Mouse (Mus musculus): ENCODE measurements around the gene Olfr599. TPM values are rescaled to one million over a fixed set of nuclear protein-coding genes. Genes with fewer than 3 reads are reported as not detected.
"Not testable (repeated sequence)": the region's sequence is repeated elsewhere in the genome, so short reads cannot be mapped to it uniquely, and the experiment has no call there.

Gene Olfr599
- not detected in 2 replicates for polyA plus RNA-seq (2012; rRNA removed)

GRCm38 (mm10) chr7:103335617-103336016 lies at the start of gene Olfr599:
Gene Olfr599, plus strand, starts transcription at chr7:103335917.
- no peak for DNase-seq (ENCODE audit: extremely low spot score in 1 of 2, low spot score in 1 of 2)

GRCm38 (mm10) chr7:103305348-103305747 lies 30.4 kb upstream of the Olfr599 start, which contains the start of gene Olfr596:
Gene Olfr596, plus strand, starts transcription at chr7:103305648.
- DNase-seq (ENCODE audit: extremely low spot score in 1 of 2, low spot score in 1 of 2): not testable (repeated sequence)

GRCm38 (mm10) chr7:103316015-103316414 lies 19.7 kb upstream of the Olfr599 start, which contains the start of gene Olfr597:
Gene Olfr597, plus strand, starts transcription at chr7:103316315.
- not testable (repeated sequence) for DNase-seq (ENCODE audit: extremely low spot score in 1 of 2, low spot score in 1 of 2)

GRCm38 (mm10) chr7:103323268-103323667 lies 12.4 kb upstream of the Olfr599 start, which contains the start of gene Olfr598:
Gene Olfr598, plus strand, starts transcription at chr7:103323568.
- no peak for DNase-seq (ENCODE audit: extremely low spot score in 1 of 2, low spot score in 1 of 2)

- no peak for DNase-seq (ENCODE audit: extremely low spot score in 1 of 2, low spot score in 1 of 2)
These were observed 13.9 kb downstream of the Olfr599 start, which contains the start of gene Olfr600 for GRCm38 (mm10) chr7:103349569-103349968. Gene Olfr600, minus strand, starts transcription at chr7:103349669.

- DNase-seq (ENCODE audit: extremely low spot score in 1 of 2, low spot score in 1 of 2): no peak
These were observed 26.8 kb downstream of the Olfr599 start, which contains the start of gene Olfr601 for GRCm38 (mm10) chr7:103362555-103362954. Gene Olfr601, minus strand, starts transcription at chr7:103362655.

- no peak for DNase-seq (ENCODE audit: extremely low spot score in 1 of 2, low spot score in 1 of 2)
These were observed 50.4 kb downstream of the Olfr599 start, which contains the start of gene Olfr603 for GRCm38 (mm10) chr7:103386077-103386476. Gene Olfr603, minus strand, starts transcription at chr7:103386177.

Other genes with a start within 250 kb of the Olfr599 start
- gene Olfr585, start 238.2 kb upstream of the Olfr599 start, polyA plus RNA-seq (2012; rRNA removed): not detected in 2 replicates
- not detected in 2 replicates for gene Olfr586, start 210.3 kb upstream of the Olfr599 start, polyA plus RNA-seq (2012; rRNA removed)
- not detected in 2 replicates for gene Olfr588-ps1, start 195.0 kb upstream of the Olfr599 start, polyA plus RNA-seq (2012; rRNA removed)
- not detected in 2 replicates for gene Olfr589, start 179.6 kb upstream of the Olfr599 start, polyA plus RNA-seq (2012; rRNA removed)
- gene Olfr591, start 157.6 kb upstream of the Olfr599 start, polyA plus RNA-seq (2012; rRNA removed): 0.11 TPM in 1 of 2 replicates, not detected in the other
- not detected in 2 replicates for gene Olfr592, start 151.1 kb upstream of the Olfr599 start, polyA plus RNA-seq (2012; rRNA removed)
- gene Olfr593, start 124.1 kb upstream of the Olfr599 start, polyA plus RNA-seq (2012; rRNA removed): not detected in 2 replicates
- gene Olfr594, start 118.9 kb upstream of the Olfr599 start, polyA plus RNA-seq (2012; rRNA removed): not detected in 2 replicates
- not detected in 2 replicates for gene Usp17ld, start 83.4 kb upstream of the Olfr599 start, polyA plus RNA-seq (2012; rRNA removed)
- gene Olfr596, start 30.3 kb upstream of the Olfr599 start, polyA plus RNA-seq (2012; rRNA removed): 0.23 TPM in 1 of 2 replicates, not detected in the other
- gene Olfr597, start 19.6 kb upstream of the Olfr599 start, polyA plus RNA-seq (2012; rRNA removed): 0.19 TPM in 1 of 2 replicates, not detected in the other
- 0.06 TPM in 1 of 2 replicates, not detected in the other for gene Olfr598, start 12.3 kb upstream of the Olfr599 start, polyA plus RNA-seq (2012; rRNA removed)
- not detected in 2 replicates for gene Olfr600, start 13.8 kb downstream of the Olfr599 start, polyA plus RNA-seq (2012; rRNA removed)
- not detected in 2 replicates for gene Olfr601, start 26.7 kb downstream of the Olfr599 start, polyA plus RNA-seq (2012; rRNA removed)
- not detected in 2 replicates for gene Olfr603, start 50.3 kb downstream of the Olfr599 start, polyA plus RNA-seq (2012; rRNA removed)
- gene Usp17lc, start 79.2 kb downstream of the Olfr599 start, polyA plus RNA-seq (2012; rRNA removed): not detected in 2 replicates
- gene Olfr605, start 109.5 kb downstream of the Olfr599 start, polyA plus RNA-seq (2012; rRNA removed): not detected in 2 replicates
- not detected in 2 replicates for gene Olfr606, start 113.1 kb downstream of the Olfr599 start, polyA plus RNA-seq (2012; rRNA removed)
- not detected in 2 replicates for gene Olfr607, start 128.2 kb downstream of the Olfr599 start, polyA plus RNA-seq (2012; rRNA removed)
- gene Olfr608, start 134.0 kb downstream of the Olfr599 start, polyA plus RNA-seq (2012; rRNA removed): not detected in 2 replicates
- not detected in 2 replicates for gene Olfr609, start 162.1 kb downstream of the Olfr599 start, polyA plus RNA-seq (2012; rRNA removed)
- gene Olfr610, start 176.2 kb downstream of the Olfr599 start, polyA plus RNA-seq (2012; rRNA removed): not detected in 2 replicates
- gene Olfr611, start 184.9 kb downstream of the Olfr599 start, polyA plus RNA-seq (2012; rRNA removed): not detected in 2 replicates
- gene Olfr612, start 206.8 kb downstream of the Olfr599 start, polyA plus RNA-seq (2012; rRNA removed): not detected in 2 replicates
- gene Olfr613, start 212.2 kb downstream of the Olfr599 start, polyA plus RNA-seq (2012; rRNA removed): not detected in 2 replicates
- gene Olfr615, start 220.2 kb downstream of the Olfr599 start, polyA plus RNA-seq (2012; rRNA removed): not detected in 2 replicates
- gene Olfr616, start 233.2 kb downstream of the Olfr599 start, polyA plus RNA-seq (2012; rRNA removed): not detected in 2 replicates
- not detected in 2 replicates for gene Olfr617, start 237.1 kb downstream of the Olfr599 start, polyA plus RNA-seq (2012; rRNA removed)